Mouse (Mus musculus) kidney, adult 2 months (tissue): ENCODE measurements around the gene Stat2.
"Not testable (repeated sequence)": the region's sequence is repeated elsewhere in the genome, so short reads cannot be mapped to it uniquely, and the experiment has no call there.

Source experiments
- CTCF ChIP-seq: fragments of 200-500 bp; conservative IDR thresholded peaks from 2 replicates; pipeline ENCODE4 v1.5.1; 2011; ENCODE audit warnings: low read depth, mild to moderate bottlenecking, control low read depth, low read length, moderate library complexity, mixed read lengths; ENCODE audit not compliant: insufficient read depth, insufficient read length
- POLR2A ChIP-seq: fragments of 200-500 bp; IDR thresholded peaks from one replicate; pipeline ENCODE4 v1.6.1; 2011; ENCODE audit warnings: low read depth, low read length, control low read depth

DNA sequence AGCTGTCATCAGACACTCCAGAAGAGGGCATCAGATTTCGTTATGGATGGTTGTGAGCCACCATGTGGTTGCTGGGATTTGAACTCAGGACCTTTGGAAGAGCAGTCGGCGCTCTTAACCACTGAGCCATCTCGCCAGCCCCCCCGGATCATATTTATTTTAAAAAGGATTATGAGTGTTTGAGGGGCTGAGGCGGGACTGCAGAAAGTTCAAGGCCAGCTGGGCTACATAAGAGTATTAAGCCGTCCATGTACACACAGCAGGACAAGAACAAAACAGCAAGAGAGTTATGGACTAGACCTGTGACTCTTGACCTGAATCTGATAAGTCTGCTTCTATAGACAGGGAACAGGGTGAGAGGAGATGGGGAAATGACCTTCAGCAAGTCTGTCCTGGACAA, 10.0 kb upstream of the Stat2 start:
- TF ChIP-seq CTCF, POLR2A: not testable (repeated sequence)
